Mouse (Mus musculus): ENCODE results near the gene Fam229a.

DNA sequence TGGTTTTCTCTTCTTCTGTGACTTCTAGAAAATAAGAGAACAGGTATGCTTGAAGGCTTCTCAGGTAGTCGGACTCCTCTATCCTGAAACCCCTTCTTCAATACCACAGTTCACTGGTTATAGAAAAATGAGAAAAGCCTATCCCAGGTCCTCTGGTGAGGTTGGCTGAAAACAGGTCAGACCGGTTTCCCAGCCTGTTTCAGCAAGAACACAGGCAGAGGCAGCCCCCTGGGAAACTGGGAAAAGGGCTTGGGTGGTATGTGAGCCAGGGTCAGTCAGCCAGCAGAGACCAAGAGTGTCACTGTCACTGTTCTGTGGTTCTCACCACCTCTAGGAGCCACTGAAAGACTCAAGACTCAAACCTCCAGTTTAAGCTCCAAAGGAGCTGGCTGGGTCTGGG lies 25.9 kb downstream of the Fam229a start:
- TF ChIP-seq POLR2A (IDR thresholded peaks at IDR 0.05; ENCODE audit: extremely low read depth, insufficient read depth, low read length) (no peak), CTCF (IDR thresholded peaks at IDR 0.05; ENCODE audit: extremely low read depth, insufficient read depth, low read length) (no peak)

Measured in cortical plate, adult 2 months (tissue).